Mouse (Mus musculus) midbrain, embryonic 16.5 days (tissue): ENCODE data around the gene Tyro3. TPM values are rescaled to one million over a fixed set of nuclear protein-coding genes. Genes with fewer than 3 reads are reported as not detected.

ENCODE experiments used
- ATAC-seq: fragments of 200-750 bp; cut with Nextera tagmentation; 2 replicates; pipeline ENCODE4 v1.8.0; 2017; ENCODE audit warnings: moderate TSS enrichment
- H3K27ac ChIP-seq: fragments of 300-500 bp; sonication (generic); 2 replicates; pipeline ENCODE4 v1.5.1; 2014; ENCODE audit warnings: mild to moderate bottlenecking, low read length, mixed read lengths
- H3K27me3 ChIP-seq: fragments of 300-500 bp; sonication (generic); 2 replicates; pipeline ENCODE4 v1.6.1; 2014; ENCODE audit warnings: low read depth, low read length, mixed read lengths; ENCODE audit not compliant: control insufficient read depth, insufficient read depth
- H3K36me3 ChIP-seq: fragments of 300-500 bp; sonication (generic); 2 replicates; pipeline ENCODE4 v1.6.1; 2014; ENCODE audit warnings: mild to moderate bottlenecking, low read length, moderate library complexity, mixed read lengths; ENCODE audit not compliant: control insufficient read depth, insufficient read depth
- H3K4me1 ChIP-seq: fragments of 300-500 bp; sonication (generic); 2 replicates; pipeline ENCODE4 v1.6.1; 2014; ENCODE audit warnings: mild to moderate bottlenecking, low read length, mixed read lengths; ENCODE audit not compliant: control insufficient read depth, insufficient read depth
- H3K4me2 ChIP-seq: fragments of 300-500 bp; sonication (generic); 2 replicates; pipeline ENCODE4 v1.6.1; 2014; ENCODE audit warnings: mild to moderate bottlenecking, low read length, mixed read lengths
- H3K4me3 ChIP-seq: fragments of 300-500 bp; sonication (generic); 2 replicates; pipeline ENCODE4 v1.5.1; 2014; ENCODE audit warnings: low read depth, mild to moderate bottlenecking, low read length, moderate library complexity, mixed read lengths
- H3K9ac ChIP-seq: fragments of 300-500 bp; sonication (generic); 2 replicates; pipeline ENCODE4 v1.6.1; 2014; ENCODE audit warnings: low read depth, low read length, mixed read lengths
- H3K9me3 ChIP-seq: fragments of 300-500 bp; sonication (generic); replicated peaks from 2 replicates; pipeline ENCODE4 v1.6.1; 2014; ENCODE audit warnings: mild to moderate bottlenecking, low read length, mixed read lengths; ENCODE audit not compliant: control insufficient read depth, poor library complexity, severe bottlenecking
- WGBS: fragments of 180-500 bp; shearing (Covaris S2); extraction: QIAGEN DNeasy Blood & Tissue Kit; methylation state at CpG from one replicate; pipeline ENCODE4 v1.1.7; 2014; 5-methylcytosine and 5-hydroxymethylcytosine counted together
- polyA plus RNA-seq: library from polyadenylated mRNA; unstranded; fragments of >200 nt; fragmentation: Nextera tagmentation; extraction: Ambion mirVana; gene quantifications from 2 replicates; pipeline ENCODE4 v1.2.1, GENCODE M21; 2015

The Tyro3 gene
- polyA plus RNA-seq, 1 experiment from 2014 or later = 24.4 TPM

DNA sequence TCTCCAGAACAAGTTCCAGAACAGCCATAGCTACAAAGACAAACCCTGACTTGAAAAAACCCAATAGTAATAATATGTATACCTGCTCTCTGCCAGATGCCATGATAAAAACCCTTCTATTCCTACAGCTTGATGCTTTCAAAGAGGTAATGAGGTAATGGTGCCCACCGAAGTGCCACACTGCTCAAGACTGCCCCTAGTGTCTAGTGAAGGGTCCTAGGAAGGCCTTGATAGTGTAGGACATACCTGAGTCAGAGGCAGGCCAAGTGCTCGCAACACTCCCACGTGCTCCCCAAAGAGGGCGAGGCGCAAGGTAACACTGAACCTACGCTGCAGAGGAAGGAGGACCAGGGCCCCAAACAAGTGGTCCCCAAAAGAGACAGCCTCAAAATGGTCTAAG, 30.3 kb upstream of the Tyro3 start:
- 90% methylated on average over 6 of the region's 6 CpGs for WGBS
- H3K9me3 ChIP-seq = no peaks in the 10 kb centered on the region
- no peak for ATAC-seq
- H3K36me3 ChIP-seq = peaks cover 51% of the 10 kb centered on the region
- no peaks in the 10 kb centered on the region for H3K27me3 ChIP-seq
- H3K4me1 ChIP-seq = no peaks in the 10 kb centered on the region
- no peak overlapping the region for H3K4me3 ChIP-seq
- no peak overlapping the region for H3K9ac ChIP-seq
- H3K4me2 ChIP-seq = no peak overlapping the region
- no peak overlapping the region for H3K27ac ChIP-seq

DNA sequence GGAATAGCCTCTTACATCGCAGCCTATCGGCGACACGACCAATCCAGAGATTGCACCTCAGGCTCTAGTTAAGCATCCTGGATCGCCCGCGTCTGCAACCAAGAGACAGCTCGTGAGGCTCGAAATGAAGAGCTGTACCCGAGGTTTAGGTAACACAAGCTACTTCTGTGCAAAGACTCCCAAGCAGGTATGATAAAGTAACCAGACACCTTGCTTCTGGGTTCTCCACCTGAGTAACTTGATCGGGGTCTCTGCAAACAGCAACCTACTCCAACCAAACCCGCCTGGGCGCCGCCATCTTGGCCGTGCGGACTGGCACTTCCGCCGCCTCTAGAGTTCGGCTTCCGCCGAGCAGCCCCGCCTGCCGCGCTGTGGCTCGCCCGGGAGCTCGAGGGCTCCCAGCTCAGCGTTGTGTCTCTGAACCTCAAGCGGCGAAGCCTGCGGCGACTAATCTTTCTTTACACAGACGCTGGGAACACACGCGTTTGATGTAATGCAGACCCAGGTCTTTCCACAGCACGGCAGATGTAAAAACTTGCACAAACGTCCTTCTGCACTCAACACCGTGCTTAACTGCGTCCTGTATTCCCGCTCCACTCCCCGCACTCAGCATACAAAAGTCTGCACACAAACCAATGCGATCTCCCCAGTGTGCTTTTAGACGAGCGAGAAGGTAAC, 10.2 kb upstream of the Tyro3 start, which contains the start of gene Rpap1:
Gene Rpap1, minus strand, starts transcription at position 332 of the 678 bp plus-strand sequence.
- H3K27me3 ChIP-seq = no peaks in the 10 kb centered on the region
- no peaks in the 10 kb centered on the region for H3K9me3 ChIP-seq
- peaks cover 11% of the 10 kb centered on the region; the same call in 1 of the 2 replicates for H3K4me1 ChIP-seq
- no peaks in the 10 kb centered on the region; the same call in 1 of the 2 replicates for H3K36me3 ChIP-seq
- ATAC-seq = peak; percentile 98
- peak within 1 kb of the TSS; percentile 80 for H3K4me2 ChIP-seq
- peak within 1 kb of the TSS; percentile 71 for H3K4me3 ChIP-seq
- H3K27ac ChIP-seq = peak within 1 kb of the TSS; percentile 85
- WGBS = under 1% methylated on average over 44 of the region's 44 CpGs
- peak within 1 kb of the TSS; percentile 77 for H3K9ac ChIP-seq

DNA sequence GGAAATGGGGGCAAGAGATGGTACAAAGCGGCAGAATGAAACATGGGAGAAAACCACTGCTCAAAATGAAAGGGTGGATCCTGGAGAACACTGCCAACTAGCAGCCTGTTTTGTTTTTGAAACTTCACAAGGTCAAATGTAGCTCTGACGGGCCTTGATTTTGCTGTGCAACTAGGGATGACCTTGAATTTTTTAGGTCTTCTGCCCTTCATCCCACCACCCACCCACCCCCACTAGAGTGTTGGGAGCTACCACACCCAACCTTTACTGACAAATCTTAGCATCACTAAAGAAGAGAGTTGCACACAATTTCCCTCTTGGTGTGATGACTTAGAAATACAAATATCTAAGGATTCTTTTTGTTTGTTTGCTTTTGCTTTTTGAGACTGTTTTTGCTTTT, 7.5 kb upstream of the Tyro3 start:
- no peak for ATAC-seq
- WGBS = 93% methylated on average over 2 of the region's 2 CpGs
- Histone ChIP-seq H3K4me3 (no peak overlapping the region), H3K9me3 (no peaks in the 10 kb centered on the region), H3K27ac (no peak overlapping the region), H3K36me3 (no peaks in the 10 kb centered on the region), H3K9ac (no peak overlapping the region), H3K4me2 (no peak overlapping the region), H3K27me3 (no peaks in the 10 kb centered on the region), H3K4me1 (peaks cover 11% of the 10 kb centered on the region; the same call in 1 of the 2 replicates)

DNA sequence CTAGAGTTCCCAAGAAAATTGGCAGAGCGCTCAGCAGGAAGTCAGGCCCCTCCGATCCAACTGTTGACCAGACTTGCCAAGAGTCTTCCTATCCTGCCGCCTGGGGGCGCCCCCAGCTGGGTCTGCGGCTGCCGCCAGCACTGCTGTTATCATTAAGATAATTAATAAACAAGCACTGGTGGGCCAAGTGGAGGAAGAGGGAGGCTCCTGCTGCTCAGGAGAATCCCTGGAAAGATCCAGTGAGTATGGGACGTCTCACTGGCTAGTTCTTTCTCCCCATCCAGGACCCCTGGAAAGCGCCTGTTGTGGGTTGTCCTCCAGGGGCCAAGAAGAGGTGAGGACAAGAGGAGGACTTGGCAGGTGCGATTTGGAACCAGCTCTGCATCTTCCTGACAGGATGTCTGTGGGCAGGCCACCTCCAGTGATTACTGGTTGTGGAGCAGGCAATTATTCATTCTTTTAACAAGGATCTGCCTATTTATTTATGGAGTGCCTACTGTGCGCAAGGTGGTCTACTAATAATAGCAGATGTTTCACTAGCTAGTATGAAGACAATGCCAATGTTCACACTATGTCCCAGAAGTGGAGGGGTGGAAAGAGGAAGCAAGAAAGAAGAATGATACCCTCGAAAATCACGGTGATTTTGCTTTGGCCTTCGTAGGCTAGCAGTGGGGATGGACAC, 854 bp downstream of the Tyro3 start:
- WGBS = 11% methylated on average over 13 of the region's 13 CpGs
- peaks cover 22% of the 10 kb centered on the region for H3K4me1 ChIP-seq
- H3K4me3 ChIP-seq = peak overlapping the region; percentile 93
- H3K27me3 ChIP-seq = peaks cover 11% of the 10 kb centered on the region
- H3K27ac ChIP-seq = no peak overlapping the region
- no peaks in the 10 kb centered on the region for H3K9me3 ChIP-seq
- peaks cover 3% of the 10 kb centered on the region; the same call in 1 of the 2 replicates for H3K36me3 ChIP-seq
- H3K4me2 ChIP-seq = peak overlapping the region; percentile 88; the same call in 1 of the 2 replicates
- no peak for ATAC-seq
- H3K9ac ChIP-seq = peak overlapping the region; percentile 7; the same call in 1 of the 2 replicates

DNA sequence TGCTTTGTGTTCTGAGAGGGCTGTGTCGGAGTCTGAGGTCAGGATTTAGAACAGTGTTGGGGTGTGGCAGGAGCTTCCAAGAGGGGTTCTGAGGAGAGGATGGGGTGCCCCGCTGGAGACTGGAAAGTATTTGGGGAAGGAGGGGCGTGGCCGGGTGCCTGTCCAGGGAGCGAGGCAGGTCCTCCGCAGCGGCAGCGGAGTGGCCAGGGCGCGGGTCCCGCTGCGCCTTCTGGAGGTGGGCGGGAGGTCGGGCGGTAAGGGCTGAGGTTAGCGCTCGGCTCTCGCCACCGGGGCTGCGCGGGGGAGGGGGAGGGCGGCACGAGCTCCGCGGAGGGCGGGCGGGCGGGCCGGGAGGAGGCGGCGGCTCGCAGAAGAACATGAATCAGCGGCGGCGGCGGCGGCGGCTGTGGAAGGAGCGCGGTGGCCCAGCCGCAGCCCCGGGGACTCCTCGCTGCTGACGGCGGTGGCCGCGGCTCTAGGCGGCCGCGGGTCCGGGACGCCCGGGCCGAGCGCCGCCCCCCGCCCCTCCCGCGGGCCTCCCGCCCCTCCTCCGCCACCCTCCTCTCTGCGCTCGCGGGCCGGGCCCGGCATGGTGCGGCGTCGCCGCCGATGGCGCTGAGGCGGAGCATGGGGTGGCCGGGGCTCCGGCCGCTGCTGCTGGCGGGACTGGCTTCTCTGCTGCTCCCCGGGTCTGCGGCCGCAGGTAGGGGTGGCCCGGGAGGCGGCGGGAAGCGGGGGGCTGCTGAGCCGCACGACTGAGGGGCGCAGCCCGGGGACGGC, 1.8 kb downstream of the Tyro3 start:
- H3K4me2 ChIP-seq = peak overlapping the region; percentile 88
- 1% methylated on average over 50 of the region's 89 CpGs for WGBS
- no peak overlapping the region; the same call in 1 of the 2 replicates for H3K27ac ChIP-seq

DNA sequence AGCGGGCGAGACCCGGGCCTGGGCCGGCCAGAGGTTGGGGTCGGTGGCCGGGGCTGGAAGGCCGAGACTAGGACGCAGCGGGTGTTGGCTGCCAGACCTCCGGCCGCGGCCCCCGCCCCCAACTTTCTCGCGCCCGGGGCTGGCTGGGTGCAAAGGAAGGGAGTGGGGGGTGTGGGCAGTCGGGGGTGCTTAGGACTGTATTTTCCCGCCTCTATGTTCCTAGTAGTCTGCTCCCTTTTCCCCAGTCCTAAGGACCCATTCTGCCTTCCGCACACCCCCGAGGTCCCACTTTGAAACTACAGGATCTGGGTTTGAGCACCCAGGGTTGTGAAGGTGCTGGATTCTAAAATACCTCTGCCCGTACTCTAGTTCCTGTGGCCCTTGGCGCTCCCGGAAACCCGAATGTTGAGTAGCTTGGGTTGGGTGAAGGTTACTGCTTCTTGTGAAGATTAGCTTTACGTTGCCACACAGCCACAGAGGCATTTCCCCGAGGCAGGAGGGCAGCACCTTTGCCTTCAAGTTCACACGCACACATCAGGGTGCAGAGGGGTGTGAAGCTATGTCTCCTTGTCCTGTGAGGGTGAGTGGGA, 2.5 kb downstream of the Tyro3 start:
- ATAC-seq = peak; percentile 26
- Histone ChIP-seq H3K9ac (peak overlapping the region; percentile 95), H3K27me3 (peaks cover 11% of the 10 kb centered on the region), H3K4me2 (peak overlapping the region; percentile 88), H3K9me3 (no peaks in the 10 kb centered on the region), H3K36me3 (peaks cover 3% of the 10 kb centered on the region; the same call in 1 of the 2 replicates), H3K4me1 (peaks cover 34% of the 10 kb centered on the region), H3K27ac (no peak overlapping the region; the same call in 1 of the 2 replicates), H3K4me3 (peak overlapping the region; percentile 93)
- WGBS = under 1% methylated on average over 27 of the region's 27 CpGs

More for the DNA sequence above, 1.8 kb downstream of the Tyro3 start:
- Histone ChIP-seq H3K4me3 (peak overlapping the region; percentile 93), H3K27me3 (peaks cover 11% of the 10 kb centered on the region), H3K36me3 (peaks cover 3% of the 10 kb centered on the region; the same call in 1 of the 2 replicates), H3K9me3 (no peaks in the 10 kb centered on the region), H3K4me1 (peaks cover 29% of the 10 kb centered on the region), H3K9ac (peak overlapping the region; percentile 95)
- peak; percentile 68 for ATAC-seq

DNA sequence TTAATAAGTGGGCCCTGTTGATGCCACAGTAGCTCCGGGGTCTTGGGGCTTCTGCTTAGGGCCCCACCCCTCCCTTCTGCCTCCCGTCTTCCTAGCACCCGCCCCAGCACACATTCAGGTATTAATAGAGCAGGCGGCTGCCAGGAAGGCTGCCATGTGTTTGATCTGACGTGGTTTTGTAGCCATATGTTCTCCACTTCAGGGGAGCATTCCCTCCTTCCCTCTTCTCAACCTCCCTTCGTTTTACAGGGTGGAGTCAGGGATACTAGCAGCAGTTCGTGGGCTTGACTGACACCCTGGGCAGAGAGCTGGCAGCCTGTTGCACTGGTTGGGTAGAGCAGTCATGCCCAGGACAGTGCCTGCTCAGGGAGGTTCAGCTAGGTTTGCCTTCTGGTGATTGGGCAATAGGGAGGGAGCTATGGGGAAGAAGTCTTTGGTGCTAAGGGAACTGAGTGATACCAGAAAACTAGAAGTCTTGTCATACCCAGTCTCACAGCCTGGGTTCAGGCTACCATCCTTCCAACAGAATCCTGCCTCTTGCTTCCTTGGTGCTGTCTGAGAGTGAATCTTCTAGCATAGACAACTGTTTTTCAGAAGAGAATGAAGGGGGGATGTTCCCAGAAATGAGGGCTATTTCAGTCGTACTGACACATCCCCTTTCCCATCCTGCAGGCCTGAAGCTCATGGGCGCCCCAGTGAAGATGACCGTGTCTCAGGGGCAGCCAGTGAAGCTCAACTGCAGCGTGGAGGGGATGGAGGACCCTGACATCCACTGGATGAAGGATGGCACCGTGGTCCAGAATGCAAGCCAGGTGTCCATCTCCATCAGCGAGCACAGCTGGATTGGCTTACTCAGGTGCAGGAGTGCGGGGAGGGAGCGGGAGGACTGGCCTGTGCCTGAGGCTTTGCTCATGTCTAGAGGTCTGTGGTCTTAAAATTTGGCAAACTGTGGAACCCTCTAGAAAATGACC, 3.6 kb downstream of the Tyro3 start:
- Histone ChIP-seq H3K9me3 (no peaks in the 10 kb centered on the region), H3K27ac (no peak overlapping the region), H3K4me1 (peaks cover 38% of the 10 kb centered on the region), H3K36me3 (peaks cover 6% of the 10 kb centered on the region; the same call in 1 of the 2 replicates), H3K9ac (peak overlapping the region; percentile 95), H3K27me3 (peaks cover 11% of the 10 kb centered on the region), H3K4me3 (peak overlapping the region; percentile 93), H3K4me2 (peak overlapping the region; percentile 88)
- ATAC-seq = no peak
- 50% methylated on average over 15 of the region's 15 CpGs for WGBS
